Mouse (Mus musculus) stomach, embryonic 15.5 days (tissue): ENCODE measurements around the gene Gm40460. TPM values are rescaled to one million over a fixed set of nuclear protein-coding genes. Genes with fewer than 3 reads are reported as not detected.
"Not testable (repeated sequence)": the region's sequence is repeated elsewhere in the genome, so short reads cannot be mapped to it uniquely, and the experiment has no call there.

Experiments
- ATAC-seq: fragments of 200-750 bp; cut with Nextera tagmentation; 2 replicates; pipeline ENCODE4 v1.8.0; 2017; ENCODE audit warnings: low read depth, moderate number of reproducible peaks, moderate TSS enrichment; ENCODE audit not compliant: insufficient read depth, low FRiP score
- H3K27ac ChIP-seq: fragments of 300-500 bp; sonication (generic); 2 replicates; pipeline ENCODE4 v1.5.1; 2015; ENCODE audit warnings: mild to moderate bottlenecking, inconsistent platforms
- H3K27me3 ChIP-seq: fragments of 300-500 bp; sonication (generic); replicated peaks from 2 replicates; pipeline ENCODE4 v1.6.1; 2015; ENCODE audit warnings: inconsistent platforms
- H3K36me3 ChIP-seq: fragments of 300-500 bp; sonication (generic); 2 replicates; pipeline ENCODE4 v1.6.1; 2015; ENCODE audit warnings: inconsistent platforms
- H3K4me1 ChIP-seq: fragments of 300-500 bp; sonication (generic); 2 replicates; pipeline ENCODE4 v1.6.1; 2015; ENCODE audit warnings: inconsistent platforms
- H3K4me2 ChIP-seq: fragments of 300-500 bp; sonication (generic); 2 replicates; pipeline ENCODE4 v1.6.1; 2015; ENCODE audit warnings: mild to moderate bottlenecking, inconsistent platforms
- H3K4me3 ChIP-seq: fragments of 300-500 bp; sonication (generic); replicated peaks from 2 replicates; pipeline ENCODE4 v1.5.1; 2015; ENCODE audit warnings: inconsistent platforms
- H3K9ac ChIP-seq: fragments of 300-500 bp; sonication (generic); 2 replicates; pipeline ENCODE4 v1.6.1; 2015; ENCODE audit warnings: inconsistent platforms
- H3K9me3 ChIP-seq: fragments of 300-500 bp; sonication (generic); 2 replicates; pipeline ENCODE4 v1.6.1; 2016; ENCODE audit warnings: inconsistent platforms
- WGBS: fragments of 180-500 bp; shearing (Covaris S2); methylation state at CpG from one replicate; pipeline ENCODE4 v1.1.7; 2015; 5-methylcytosine and 5-hydroxymethylcytosine counted together
- polyA plus RNA-seq: library from polyadenylated mRNA; unstranded; fragments of >200 nt; fragmentation: Nextera tagmentation; extraction: Ambion mirVana; gene quantifications from 2 replicates; pipeline ENCODE4 v1.2.1, GENCODE M21; 2015

The Gm40460 gene
- not detected in 2 replicates for polyA plus RNA-seq

- Histone ChIP-seq H3K27ac (no peak within 1 kb of the TSS), H3K4me3 (no peak within 1 kb of the TSS), H3K9me3 (no peaks in the 10 kb centered on the region), H3K4me1 (no peaks in the 10 kb centered on the region), H3K4me2 (no peak within 1 kb of the TSS), H3K9ac (no peak within 1 kb of the TSS), H3K36me3 (no peaks in the 10 kb centered on the region), H3K27me3 (no peaks in the 10 kb centered on the region)
- no peak for ATAC-seq
- WGBS: 23% methylated on average over 2 of the region's 2 CpGs
Measured at GRCm38 (mm10) chr7:142240978-142241377, at the start of gene Gm40460. Gene Gm40460, minus strand, starts transcription at chr7:142241078.

GRCm38 (mm10) chr7:142285910-142286612 lies 45.2 kb upstream of the Gm40460 start:
- H3K27ac ChIP-seq, H3K4me3 ChIP-seq, H3K4me1 ChIP-seq, ATAC-seq, H3K4me2 ChIP-seq, H3K36me3 ChIP-seq, H3K27me3 ChIP-seq, H3K9me3 ChIP-seq, H3K9ac ChIP-seq: not testable (repeated sequence)
- WGBS: 46% methylated on average over 9 of the region's 9 CpGs

GRCm38 (mm10) chr7:142285130-142285835 lies 44.4 kb upstream of the Gm40460 start:
- Histone ChIP-seq H3K9me3 (no peaks in the 10 kb centered on the region), H3K4me3 (peak overlapping the region; percentile 59), H3K27ac (no peak overlapping the region), H3K36me3 (no peaks in the 10 kb centered on the region), H3K9ac (no peak overlapping the region; the same call in 1 of the 2 replicates), H3K4me1 (0 out of 2 replicates have a peak, but pooled peaks cover 7% of the 10 kb centered on the region), H3K4me2 (peak overlapping the region; percentile 74), H3K27me3 (no peaks in the 10 kb centered on the region)
- no peak for ATAC-seq
- 19% methylated on average over 23 of the region's 23 CpGs for WGBS

GRCm38 (mm10) chr7:142284615-142285080 lies 43.8 kb upstream of the Gm40460 start:
- Histone ChIP-seq H3K4me3 (peak overlapping the region; percentile 59), H3K9me3 (no peaks in the 10 kb centered on the region), H3K4me1 (0 out of 2 replicates have a peak, but pooled peaks cover 7% of the 10 kb centered on the region), H3K27me3 (no peaks in the 10 kb centered on the region), H3K9ac (peak overlapping the region; percentile 48; the same call in 1 of the 2 replicates), H3K27ac (peak overlapping the region; percentile 89), H3K4me2 (peak overlapping the region; percentile 74), H3K36me3 (no peaks in the 10 kb centered on the region)
- under 1% methylated on average over 19 of the region's 19 CpGs for WGBS
- ATAC-seq: peak; percentile 83; the same call in 1 of the 2 replicates

DNA sequence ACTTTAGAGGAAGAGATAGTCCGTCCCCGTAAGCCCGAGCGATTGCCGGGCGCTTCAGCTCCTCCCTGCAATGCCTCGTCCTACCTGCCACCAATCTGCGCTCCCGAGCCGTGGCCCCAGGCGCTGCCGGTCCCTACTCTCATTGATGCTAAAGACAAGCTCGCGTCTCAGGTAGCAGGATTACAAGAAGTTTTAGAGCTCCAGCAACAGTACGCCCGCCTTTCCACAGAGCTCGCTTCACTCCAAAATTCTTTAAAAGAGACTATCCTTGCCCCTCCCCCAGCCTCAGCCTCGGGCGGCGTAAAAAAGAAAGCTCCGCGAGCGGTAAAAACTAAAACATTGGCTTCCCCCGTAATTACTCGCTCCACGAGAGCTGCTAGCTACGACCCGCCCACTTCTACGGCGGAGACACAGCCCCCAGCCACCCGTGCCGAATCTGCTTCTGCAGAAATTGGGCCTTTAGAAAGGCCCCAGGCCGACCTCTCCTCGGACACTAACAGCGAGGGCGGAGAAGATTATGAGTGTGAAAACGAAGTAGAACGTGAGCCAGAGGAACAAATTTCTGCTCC lies 43.2 kb upstream of the Gm40460 start:
- 0 out of 2 replicates have a peak, but pooled peaks cover 7% of the 10 kb centered on the region for H3K4me1 ChIP-seq
- H3K9ac ChIP-seq: peak overlapping the region; percentile 48
- peak; percentile 62; the same call in 1 of the 2 replicates for ATAC-seq
- WGBS: under 1% methylated on average over 38 of the region's 38 CpGs
- no peaks in the 10 kb centered on the region for H3K27me3 ChIP-seq
- H3K9me3 ChIP-seq: no peaks in the 10 kb centered on the region
- peak overlapping the region; percentile 74 for H3K4me2 ChIP-seq
- peak overlapping the region; percentile 89 for H3K27ac ChIP-seq
- H3K4me3 ChIP-seq: peak overlapping the region; percentile 59
- no peaks in the 10 kb centered on the region for H3K36me3 ChIP-seq

- not testable (repeated sequence) for H3K27me3 ChIP-seq, H3K4me1 ChIP-seq, ATAC-seq, H3K4me3 ChIP-seq, H3K27ac ChIP-seq, H3K4me2 ChIP-seq, H3K9ac ChIP-seq, H3K36me3 ChIP-seq, H3K9me3 ChIP-seq
- 57% methylated on average over 2 of the region's 2 CpGs for WGBS
Measured at GRCm38 (mm10) chr7:142282847-142283246, 42.0 kb upstream of the Gm40460 start.

GRCm38 (mm10) chr7:142279291-142279690 lies 38.4 kb upstream of the Gm40460 start:
- H3K27me3 ChIP-seq, H3K9ac ChIP-seq, H3K4me2 ChIP-seq, H3K4me1 ChIP-seq, ATAC-seq, H3K9me3 ChIP-seq, H3K4me3 ChIP-seq, H3K36me3 ChIP-seq, H3K27ac ChIP-seq: not testable (repeated sequence)
- 70% methylated on average over 1 of the region's 1 CpGs for WGBS

GRCm38 (mm10) chr7:142278183-142278582 lies 37.3 kb upstream of the Gm40460 start:
- ATAC-seq: 0 out of 2 replicates have a peak, but pooled peaks have one; percentile 43
- not testable (repeated sequence) for H3K4me1 ChIP-seq, H3K9ac ChIP-seq, H3K9me3 ChIP-seq, H3K27me3 ChIP-seq, H3K36me3 ChIP-seq, H3K4me3 ChIP-seq, H3K4me2 ChIP-seq, H3K27ac ChIP-seq
- WGBS: 0% methylated on average over 3 of the region's 3 CpGs

DNA sequence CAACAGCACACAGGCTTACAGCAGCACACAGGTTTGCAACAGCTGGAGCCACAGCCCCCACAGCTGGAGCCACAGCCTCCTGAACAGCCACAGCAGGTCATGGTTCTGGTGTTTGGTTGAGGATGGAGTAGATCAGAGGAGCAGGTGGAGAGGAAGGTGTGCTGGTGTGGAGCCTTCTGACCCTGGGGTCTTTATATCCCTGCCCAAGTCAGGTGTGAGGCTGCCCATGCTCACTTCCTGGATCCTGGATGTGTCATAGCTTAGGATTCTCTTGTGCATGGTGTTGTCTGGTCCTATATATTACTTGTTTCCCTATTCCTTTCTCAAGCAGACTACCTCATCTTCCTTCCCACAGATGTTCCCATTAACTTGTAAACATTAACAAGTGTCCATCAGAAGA lies 33.4 kb upstream of the Gm40460 start, which contains the start of gene Gm4559:
Gm4559 (minus strand) TSS at position 101 of the 400 bp plus-strand sequence.
- not testable (repeated sequence) for ATAC-seq, H3K27me3 ChIP-seq, H3K4me2 ChIP-seq, H3K9ac ChIP-seq, H3K4me1 ChIP-seq, H3K36me3 ChIP-seq, H3K4me3 ChIP-seq, H3K9me3 ChIP-seq, H3K27ac ChIP-seq

- WGBS: 16% methylated on average over 1 of the region's 1 CpGs
- ATAC-seq: not testable (repeated sequence)
Measured at GRCm38 (mm10) chr7:142258254-142258653, 17.4 kb upstream of the Gm40460 start, which contains the start of gene Gm2431. Gene Gm2431, minus strand, starts transcription at chr7:142258354.

GRCm38 (mm10) chr7:142255517-142255916 lies 14.6 kb upstream of the Gm40460 start:
- H3K9me3 ChIP-seq: no peaks in the 10 kb centered on the region
- no peak overlapping the region for H3K27ac ChIP-seq
- no peak overlapping the region for H3K4me2 ChIP-seq
- no peaks in the 10 kb centered on the region for H3K4me1 ChIP-seq
- no peak for ATAC-seq
- H3K27me3 ChIP-seq: 0 out of 2 replicates have a peak, but pooled peaks cover 3% of the 10 kb centered on the region
- WGBS: 0% methylated on average over 2 of the region's 2 CpGs
- H3K9ac ChIP-seq: no peak overlapping the region
- no peak overlapping the region for H3K4me3 ChIP-seq
- no peaks in the 10 kb centered on the region for H3K36me3 ChIP-seq

More at GRCm38 (mm10) chr7:142258254-142258653, 17.4 kb upstream of the Gm40460 start, which contains the start of gene Gm2431:
- H3K9ac ChIP-seq, H3K4me3 ChIP-seq, H3K36me3 ChIP-seq, H3K9me3 ChIP-seq, H3K4me1 ChIP-seq, H3K27ac ChIP-seq, H3K4me2 ChIP-seq, H3K27me3 ChIP-seq: not testable (repeated sequence)
